Mouse (Mus musculus) adrenal gland, adult 18-20 months (tissue): ENCODE measurements around the gene Ptgfrn. TPM values are rescaled to one million over a fixed set of nuclear protein-coding genes. Genes with fewer than 3 reads are reported as not detected.

ENCODE experiments used
- DNase-seq, 2 experiments: peaks; one replicate each; pipeline ENCODE4 v3.0.0; 2021 to 2022; ENCODE audit warnings: low spot score in 2 of 2
- total RNA-seq, 2 experiments: library from RNA; stranded (reverse); gene quantifications; 1 replicate in 1 of 2; 2 replicates in 1 of 2; pipeline ENCODE4 v1.2.3; 2021

Gene Ptgfrn
- total RNA-seq, 2 experiments from 2014 or later, result 24.3 to 28.0 TPM

DNA sequence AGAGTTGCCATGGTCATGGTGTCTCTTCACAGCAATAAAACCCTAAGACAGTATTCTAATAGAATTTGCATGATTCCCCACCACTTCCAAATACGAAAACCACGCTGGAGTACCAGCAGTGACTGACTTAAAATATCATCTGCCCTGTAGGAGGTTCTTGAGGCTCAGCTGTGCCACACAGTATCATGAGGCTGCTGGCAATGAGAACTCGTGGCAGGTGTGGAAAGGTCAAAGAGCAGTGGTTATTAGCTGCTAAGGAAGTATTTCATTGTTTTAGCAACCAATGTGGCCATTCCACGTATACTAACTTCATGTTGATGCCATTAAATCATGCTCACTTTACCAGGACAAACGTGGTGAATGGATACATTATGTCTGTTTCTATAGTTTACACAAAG, 98.9 kb downstream of the Ptgfrn start:
- no peak for DNase-seq

DNA sequence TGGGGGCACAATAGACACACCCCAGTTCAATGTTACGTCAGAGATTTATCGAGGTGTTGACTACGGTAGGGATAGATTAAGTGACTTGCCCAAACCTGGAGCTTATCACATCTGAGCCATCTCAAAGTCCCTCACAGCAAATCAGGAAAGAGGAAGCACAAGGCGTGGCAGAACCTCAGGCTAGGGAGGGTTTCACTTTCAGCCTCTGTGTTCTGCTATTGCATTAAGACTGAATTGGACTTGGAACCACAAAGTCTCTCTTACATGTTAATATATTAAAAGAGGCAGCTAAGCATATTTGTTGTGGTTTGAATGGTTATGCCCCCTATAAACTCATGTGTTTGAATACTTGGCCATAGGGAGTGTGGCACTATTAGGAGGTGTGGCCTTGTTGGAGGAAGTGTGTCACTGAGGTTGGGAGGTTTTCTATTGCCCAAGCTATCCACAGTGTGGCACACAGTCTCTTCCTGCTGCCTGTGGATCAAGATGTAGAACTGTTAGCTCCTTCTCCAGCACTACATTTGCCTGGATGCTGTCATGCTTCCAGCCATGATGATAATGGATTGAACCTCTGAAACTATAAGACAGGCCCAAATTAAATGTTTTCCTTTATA, 99.4 kb downstream of the Ptgfrn start:
- no peak for DNase-seq

DNA sequence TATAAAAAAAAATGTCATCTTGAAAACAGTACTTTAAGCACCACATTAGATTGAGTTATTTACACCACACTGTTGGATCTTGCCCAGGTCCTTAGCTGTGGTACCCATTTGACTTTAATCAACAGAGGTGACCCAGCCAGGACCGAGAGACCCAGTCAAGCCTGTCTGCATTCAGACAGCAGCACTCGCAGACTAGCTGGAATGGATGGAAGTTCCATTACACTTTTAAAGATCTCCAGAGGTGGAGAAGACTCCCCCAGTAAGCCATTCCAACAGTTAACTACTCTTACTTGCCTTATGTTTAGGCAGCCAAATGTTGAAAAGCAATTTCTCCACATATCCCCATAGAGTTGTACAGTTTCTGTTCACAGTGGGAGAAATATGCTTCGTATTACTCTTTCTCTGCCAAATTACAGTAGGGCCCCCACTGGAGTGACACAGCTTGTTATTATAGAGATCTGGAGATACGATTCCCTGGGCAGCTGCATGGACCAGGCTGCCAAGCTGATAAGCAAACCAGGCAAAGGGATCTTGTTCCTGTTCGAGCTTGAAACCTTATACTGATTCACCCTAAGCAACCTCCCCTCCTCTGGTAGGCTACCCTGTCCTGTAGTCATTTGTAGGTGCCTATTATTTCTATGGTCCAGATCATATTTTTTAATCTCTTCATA, 102.8 kb downstream of the Ptgfrn start:
- no peak for DNase-seq

DNA sequence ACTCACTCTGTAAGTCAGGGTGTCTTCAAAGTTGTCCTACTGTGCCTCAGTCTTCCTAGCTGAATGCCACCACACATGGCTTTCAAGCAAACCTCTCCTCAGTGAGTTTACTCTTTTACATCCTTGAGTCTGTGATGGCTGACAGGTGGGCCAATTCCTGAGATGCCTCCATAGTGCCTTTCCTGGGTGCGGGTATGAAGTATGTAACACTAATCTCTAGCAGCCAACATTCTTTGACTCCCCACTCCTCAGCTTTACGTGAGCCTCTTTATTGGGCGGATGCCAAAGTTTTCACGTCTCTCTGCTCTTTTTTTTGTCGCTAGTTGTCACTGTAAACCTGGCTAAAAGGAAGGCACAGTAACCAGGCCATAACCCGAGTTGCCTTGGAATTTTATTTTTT, 104.7 kb downstream of the Ptgfrn start:
- no peak for DNase-seq

DNA sequence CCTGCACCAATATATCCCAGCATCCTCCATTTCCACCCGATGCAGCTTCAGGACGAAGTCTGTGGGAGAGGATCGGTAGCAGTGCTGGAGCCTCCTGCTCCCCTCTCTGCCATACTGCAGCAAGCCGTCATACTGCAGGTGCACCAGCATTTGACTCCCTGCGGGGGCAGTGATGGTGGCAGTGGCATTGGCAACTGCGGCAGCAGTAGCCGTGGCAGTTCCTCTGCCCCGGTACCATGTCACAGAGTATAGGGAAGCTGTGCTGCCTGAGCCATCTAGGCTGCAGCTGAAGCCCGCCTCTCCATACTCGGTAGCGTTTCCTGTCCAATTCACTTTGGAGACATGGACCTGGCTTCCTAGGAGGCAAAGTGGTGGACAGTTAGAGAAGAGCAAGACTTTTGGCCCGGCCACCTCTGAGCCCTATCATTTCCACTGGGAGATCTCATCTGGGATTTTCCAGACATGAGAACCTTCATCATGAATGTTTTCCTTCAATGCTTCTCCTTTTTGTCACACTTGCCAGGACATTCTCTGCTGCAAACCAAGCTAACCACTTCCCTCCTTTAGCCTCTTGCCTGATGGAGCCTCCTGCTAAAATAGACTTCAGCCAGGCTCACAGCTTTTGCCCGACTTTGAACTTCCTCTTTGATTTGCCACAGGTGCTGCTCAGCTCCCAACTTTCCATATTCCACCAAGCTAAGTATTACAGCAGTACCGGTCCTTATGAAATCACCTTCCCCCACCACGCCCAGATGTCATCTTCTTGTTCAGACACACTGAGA, 106.3 kb downstream of the Ptgfrn start:
- no peak for DNase-seq

DNA sequence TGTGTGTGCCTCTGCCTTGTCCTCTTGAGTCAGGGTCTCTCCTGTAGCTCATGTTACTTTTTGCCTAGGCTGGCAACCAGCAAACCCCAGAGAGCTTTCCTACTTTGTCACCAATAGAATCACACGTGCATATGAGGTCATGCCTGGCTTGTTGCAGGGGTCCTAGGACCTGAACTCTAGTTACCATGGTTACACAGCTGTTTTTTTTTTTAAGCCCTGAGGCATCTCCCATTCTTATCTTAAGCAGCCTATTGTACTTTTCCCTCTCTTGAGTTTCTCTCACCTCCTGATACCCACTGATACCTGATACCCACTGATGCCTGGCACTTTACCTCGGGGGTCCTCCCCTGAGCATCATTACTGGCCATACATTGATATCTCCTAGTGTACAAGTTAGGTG, 110.3 kb downstream of the Ptgfrn start:
- DNase-seq, result no peak

DNA sequence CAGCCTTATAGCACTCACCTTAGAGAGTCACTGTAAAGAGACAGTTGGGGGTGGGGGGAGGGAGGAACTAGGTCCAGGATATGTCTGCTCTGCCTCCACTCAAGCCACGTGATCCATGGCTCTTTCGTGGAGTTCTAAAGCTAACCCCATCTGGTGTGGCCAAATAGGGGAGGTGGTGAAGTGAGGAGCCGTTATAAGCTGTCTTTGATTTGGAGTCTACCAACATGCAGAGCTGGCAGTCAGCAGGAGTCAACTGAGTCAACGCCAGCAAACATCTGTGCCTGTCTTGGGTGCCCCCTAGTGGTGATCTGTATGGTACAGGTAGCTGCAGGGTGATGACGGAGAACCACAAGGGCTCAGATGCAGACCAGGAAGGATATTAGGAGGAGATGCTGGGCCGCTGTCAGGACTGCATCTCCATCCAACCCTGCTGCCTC, 111.2 kb downstream of the Ptgfrn start:
- peak; percentile 73 to 76 for DNase-seq

DNA sequence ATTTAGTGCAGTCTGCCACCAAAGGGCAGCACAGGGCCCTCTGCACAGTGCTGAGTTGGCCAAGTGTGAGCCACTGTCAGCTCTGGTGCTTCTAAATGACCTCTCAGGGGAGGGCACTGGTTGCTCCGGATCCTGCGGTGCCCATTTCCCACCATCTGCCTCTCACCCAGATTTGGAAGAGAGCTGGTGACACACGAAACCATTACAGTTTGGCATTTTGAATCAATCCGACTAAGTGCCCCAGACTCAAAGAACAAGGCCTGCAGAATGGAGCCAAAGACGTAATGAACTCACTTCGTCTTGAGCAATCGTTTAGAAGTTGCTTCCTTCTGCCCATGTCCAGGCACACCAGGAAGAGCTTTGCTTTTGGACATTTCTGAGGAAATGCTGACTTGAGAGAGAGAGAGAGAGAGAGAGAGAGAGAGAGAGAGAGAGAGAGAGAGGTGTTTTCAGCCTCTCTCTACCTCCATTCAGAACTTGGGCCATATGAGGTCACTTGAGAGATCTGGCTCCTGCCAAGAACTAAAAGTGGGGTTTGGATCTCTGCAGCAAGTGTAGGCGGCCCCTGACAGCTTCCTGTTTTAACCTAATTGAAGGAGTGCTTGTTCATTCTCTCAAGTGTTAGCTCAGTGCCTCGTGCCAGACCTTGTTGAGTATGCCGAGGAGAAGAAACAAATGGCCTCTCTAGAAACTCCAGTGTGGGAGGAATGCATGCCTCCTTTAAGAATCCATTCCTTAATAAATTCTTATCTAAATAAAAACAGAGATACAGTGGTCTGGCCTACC, 112.1 kb downstream of the Ptgfrn start:
- no peak for DNase-seq

DNA sequence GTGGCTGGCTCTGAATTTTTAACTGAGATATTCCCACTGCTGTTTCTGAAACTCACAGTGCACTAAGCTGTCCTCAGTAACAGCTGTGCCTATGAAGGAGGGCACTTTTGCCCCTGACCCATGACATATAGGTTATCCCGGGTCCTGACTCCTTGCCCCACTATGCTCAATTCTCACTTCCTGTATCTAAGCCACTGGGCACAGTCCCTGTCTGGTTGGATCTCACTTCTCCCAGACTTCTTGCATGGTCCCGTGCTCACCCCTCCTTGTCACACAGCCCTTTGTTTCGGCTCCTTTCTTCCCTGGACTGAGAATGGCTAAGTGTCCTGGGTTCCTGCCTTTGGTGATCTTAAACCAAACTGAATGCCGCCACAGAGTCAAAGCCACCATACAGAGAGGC, 115.8 kb downstream of the Ptgfrn start:
- DNase-seq, result no peak

DNA sequence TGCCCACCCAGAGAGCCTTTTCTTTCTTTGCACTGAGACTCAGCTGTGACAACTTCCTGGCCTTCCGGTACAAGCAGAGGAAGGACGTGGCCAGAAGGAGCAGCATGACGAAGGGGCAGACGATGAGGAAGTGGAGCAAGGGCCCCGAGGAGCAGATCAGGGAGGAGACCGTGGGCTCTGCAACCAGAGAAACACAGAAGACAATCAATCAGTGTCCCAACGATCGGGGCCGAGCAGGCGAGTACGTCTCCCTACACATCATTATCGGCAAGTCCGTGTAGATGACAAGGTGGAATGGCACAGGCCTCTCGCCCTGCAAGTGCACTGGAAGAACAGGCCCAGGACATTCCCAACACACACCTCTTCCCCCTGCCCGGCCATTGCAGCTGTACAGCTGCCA, 116.4 kb downstream of the Ptgfrn start:
- peak in 1 of 2 experiments; percentile 18 for DNase-seq

DNA sequence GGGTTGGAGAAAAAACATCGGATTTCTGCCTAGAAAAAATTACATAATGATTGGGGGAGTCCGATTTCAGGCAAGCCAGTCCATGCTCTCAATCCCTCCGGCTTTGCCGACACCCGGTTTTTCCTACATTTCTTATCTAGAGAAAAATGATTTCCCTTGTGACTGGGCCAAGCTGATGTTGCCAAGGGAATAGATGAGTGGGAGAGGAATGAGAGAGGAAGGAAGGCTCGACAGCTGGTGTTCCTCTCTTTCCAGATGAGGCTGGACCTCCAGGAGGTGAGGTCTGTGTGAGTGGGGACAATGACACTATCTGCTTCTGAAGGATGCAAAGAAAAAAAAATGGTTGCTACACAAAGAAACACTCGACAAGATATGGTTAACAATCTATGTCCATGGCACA, 116.9 kb downstream of the Ptgfrn start:
- DNase-seq, result no peak

Other genes starting within 250 kb of the Ptgfrn start
- gene Trim45, start 188.1 kb downstream of the Ptgfrn start, total RNA-seq, result 1 to 10 TPM; 2.1 to 3.0 TPM
- 1 to 10 TPM; 6.0 to 7.7 TPM for gene Ttf2, start 140.6 kb downstream of the Ptgfrn start, total RNA-seq
- under 1 TPM in 1 of 2 experiments, not detected in 1; 0.10 TPM for gene Cd101, start 80.7 kb downstream of the Ptgfrn start, total RNA-seq
- 1 to 10 TPM in 1 of 2 experiments, under 1 TPM in 1; 0.76 to 1.5 TPM for gene Cd2, start 177.7 kb upstream of the Ptgfrn start, total RNA-seq